Mouse (Mus musculus): ENCODE data around the gene Fads3. TPM values are rescaled to one million over a fixed set of nuclear protein-coding genes. Genes with fewer than 3 reads are reported as not detected.

The Fads3 gene
- polyA plus RNA-seq, 1 experiment from 2014 or later: 1.2 TPM

DNA sequence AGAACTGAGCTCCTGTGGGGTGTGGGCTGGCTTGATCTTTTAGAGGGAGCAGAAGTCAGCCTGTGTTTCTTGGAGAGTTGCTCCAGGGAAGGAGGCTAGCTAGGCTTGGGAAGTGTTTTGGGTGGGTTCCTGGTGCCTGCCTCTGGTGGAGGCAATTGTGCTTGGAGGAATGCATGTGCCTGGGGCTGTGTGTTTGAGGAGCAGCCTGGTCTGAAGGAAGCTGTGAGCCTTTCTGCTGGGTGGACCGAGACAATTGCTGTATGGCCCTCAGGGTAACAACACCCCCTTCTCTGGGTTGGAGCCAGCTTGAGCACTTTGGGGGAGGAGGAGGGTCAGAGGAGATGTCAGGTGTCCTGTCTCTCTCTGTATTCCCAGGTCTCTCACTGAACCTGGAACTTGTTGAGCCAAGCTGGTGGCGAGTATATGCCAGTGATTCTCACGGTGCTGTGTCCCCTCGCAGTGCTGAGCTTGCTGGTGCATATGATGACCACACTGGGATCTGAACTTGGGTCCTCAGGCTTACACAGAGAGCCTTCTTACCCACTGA is 22.1 kb upstream of the Fads3 start:
- DNase-seq (ENCODE audit: low spot score): no peak

DNA sequence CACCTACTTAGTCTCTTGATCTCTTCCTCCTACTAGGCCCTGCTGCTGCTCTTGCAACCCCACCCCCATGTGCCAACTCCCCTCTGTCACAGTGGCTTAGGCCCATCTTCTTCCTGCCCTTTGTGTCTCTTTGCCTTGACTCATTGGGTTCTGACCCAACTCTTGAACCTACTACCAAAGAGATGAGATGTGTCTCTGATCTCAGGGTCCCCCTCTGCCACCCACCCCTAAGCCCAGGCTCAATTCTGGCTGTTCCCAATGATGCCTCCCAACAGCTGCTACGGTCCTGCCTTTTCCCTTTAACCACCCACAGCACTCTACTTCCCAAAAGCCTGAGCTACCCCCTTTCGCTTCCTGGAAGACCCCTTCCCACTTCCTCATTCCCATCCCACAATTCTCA is 19.4 kb upstream of the Fads3 start:
- no peak for DNase-seq (ENCODE audit: low spot score)

DNA sequence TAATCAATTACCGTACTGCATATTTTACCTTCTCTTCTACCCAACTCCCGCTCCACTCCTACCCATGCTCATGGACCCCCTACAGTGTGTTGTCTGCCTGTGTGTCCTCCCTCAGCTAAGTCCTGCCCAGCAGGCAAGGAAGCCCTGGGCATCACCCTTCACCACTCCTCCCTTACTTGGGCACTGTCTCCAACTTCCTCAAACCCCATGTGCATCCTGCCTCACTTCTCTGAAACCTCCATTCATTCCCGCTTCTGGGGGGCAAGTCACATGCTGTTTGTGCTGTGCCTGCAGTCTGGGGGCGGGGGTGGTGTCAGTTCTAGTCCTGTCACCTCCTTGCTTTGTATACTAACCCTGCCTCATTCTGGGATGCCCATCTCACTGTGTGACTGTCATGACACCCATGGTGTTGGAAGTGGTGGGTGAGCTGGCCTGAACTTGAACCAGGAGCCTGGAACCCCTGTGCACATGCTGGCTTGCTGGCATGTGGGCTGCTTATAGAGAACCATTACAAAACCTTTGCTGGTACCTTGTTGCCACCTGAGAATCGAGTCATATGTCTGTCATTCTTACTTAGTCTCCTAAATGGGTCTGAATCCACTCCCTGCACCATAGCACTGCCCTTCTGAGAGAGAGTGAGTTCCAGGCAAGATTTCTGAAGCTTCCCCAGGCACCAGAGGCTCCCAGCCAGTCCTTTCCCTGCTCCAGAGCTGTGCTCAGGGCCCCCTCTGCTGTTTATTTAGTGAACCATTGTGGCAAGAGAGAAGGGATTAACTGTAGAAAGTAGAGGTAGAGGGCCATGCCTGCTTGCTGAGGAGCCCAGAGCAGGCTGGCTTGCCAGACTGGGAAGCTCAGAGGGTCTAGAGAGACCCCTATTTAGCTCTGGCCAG is 18.7 kb upstream of the Fads3 start:
- DNase-seq (ENCODE audit: low spot score): no peak

DNA sequence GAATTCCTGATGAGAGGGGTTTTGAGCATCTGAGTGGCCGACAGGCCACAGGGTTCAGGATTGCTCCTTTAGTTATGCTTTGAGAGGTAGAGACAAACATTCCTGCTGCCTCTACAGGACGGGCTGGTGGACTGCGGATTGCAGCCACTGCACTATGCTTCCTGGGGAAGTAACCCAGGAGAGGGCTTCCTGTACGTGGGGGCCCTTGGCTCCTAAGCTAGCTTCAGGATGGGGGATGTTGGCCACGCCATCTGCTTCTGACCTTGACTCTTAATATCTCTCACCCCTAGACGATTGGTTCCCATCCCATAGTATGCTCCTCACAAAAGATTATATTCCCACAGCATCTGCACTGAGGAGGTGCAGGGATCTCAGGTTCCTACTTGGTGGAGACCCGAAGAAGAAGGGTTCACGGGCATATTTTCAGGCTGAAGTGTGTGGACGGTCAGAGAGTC is 18.0 kb upstream of the Fads3 start:
- no peak for DNase-seq (ENCODE audit: low spot score)

DNA sequence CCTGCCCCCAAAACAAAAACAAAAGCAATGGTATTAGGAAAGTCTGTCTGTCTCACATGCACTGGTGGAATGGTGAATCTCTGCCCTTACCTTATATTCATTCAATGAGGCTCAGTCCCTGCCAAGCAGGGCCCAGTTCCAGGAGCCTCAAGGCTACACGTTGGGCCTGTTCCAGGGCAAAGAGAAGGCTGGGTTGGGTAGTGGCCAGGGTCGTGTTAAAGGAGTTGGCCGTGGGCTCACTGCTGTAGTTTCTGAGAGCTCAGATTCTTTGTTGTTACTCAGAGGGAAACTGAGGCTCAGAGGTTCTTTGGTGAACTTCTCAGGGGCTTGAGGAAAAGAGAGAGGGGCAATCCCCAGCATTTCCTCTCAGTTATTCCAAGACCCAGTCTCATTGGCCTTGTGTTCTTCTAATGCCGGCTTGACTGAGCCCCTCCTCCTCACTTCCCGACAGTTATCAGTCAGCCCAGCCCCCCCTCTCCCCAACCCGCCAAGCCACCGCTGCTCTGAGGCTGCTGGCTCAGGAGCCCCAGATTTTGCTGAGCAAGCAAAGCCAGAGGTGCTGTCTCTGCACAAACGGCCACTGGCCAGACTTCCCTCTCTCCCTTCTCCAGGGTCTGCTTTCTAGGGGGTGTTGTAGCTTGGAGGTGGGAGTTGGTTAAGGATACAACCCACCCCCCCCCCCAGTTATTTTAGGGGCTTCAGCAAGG is 16.0 kb upstream of the Fads3 start:
- DNase-seq (ENCODE audit: low spot score): no peak

DNA sequence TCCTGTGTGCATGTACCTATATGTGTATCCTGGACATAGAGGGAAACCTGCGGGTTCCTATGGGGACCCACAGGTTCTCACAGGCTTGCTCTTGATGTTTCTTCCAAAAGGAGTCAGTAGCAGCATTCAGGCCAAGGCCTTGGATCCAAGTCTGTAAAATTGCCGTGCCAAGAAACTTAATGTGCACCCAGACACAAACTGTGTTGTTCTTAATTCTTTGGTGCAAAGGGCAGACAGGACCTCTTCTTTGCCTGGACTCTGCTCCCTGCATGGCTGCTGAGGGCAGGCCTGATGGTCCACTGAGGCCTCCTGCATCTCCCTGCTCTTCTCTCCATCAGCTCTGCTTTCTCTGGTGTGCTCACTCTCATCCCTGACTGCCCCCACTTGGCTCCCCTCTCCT is 11.6 kb upstream of the Fads3 start:
- no peak for DNase-seq (ENCODE audit: low spot score)

DNA sequence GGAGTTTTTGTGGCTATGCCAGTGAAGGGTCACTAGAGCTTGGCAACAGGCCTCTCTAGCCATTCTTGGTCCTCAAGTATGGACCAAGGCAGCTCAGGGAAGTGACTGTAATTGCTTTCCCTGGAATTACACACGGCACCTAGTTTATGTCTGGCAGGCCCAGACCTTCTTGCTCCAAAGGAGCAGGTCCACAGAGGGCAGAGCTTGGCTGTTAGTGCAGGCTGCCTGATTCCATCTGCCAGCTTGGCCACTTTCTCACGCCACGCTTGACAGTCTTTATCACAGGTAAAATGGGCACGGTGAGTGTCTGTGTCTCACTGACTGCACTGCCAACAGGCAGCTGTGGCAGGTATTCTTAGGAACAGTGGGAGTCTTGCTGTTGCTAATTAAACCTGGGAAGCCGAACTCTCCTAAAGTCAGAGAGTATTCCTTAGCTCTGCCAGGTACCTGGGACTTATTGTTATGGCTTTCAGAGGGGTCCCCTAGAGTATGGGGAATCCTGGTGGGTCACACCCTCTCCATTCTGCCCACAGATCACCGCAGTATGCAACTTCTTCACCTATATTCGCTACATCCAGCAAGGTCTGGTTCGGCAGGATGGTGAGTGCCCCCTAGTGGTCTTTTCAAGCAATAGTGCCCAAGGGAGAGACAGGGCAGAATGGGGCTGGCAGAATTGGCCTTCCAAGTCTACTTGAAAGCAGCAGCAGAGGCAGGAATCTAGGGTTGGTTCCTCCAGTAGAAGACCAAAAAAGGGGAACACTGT is 8.0 kb upstream of the Fads3 start:
- DNase-seq (ENCODE audit: low spot score): peak; percentile 79

DNA sequence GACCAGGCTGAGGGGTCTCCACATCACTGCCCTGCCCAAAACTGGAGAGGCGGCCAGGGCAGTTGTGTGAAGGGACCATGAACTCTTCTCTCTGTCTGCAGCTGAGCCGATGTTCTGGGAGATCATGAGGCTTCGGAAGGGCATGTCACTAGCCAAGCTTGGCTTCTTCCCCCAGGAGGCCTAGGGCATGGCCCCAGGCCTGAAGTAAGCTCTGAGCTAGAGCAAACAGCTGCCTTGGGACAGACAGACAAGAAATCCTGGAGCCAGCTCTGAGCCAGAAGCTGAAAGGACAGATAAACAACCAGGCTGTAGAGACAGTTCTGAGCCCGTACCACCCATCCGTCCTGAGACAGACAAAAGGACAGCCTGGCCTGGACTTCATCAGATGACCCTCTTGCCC is 7.0 kb upstream of the Fads3 start:
- no peak for DNase-seq (ENCODE audit: low spot score)

DNA sequence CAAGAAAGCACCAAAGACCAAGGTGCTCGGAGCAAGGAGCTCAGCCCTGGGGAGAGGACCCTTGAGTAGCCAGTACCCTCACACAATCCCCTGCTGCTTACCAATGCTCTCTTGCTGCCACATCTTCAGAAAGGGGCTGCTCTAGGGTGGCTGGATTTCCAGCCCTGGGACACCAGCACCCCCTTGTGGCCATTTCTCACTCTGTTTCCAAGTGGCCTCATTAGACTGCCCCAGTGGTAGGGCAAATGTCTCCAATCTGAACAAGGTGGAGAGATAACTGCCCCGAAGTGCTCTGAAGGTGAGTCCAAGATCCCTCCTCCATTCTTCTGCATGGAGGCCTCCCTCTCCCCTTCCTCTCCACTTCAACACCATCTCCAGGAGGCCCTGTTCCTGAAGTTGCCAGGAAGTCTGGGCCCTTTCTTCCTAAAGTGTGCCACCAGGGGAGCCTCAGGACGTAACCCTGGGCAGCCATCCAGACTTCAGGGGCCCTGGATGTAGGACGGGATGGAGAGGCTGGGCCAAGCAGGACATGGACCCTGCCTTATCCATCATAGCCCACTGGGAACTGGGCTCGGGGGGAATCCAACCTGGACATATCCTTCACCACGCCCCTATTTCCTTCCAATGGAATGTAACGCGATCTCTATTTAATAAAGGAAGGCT is 6.5 kb upstream of the Fads3 start:
- DNase-seq (ENCODE audit: low spot score): peak; percentile 83

DNA sequence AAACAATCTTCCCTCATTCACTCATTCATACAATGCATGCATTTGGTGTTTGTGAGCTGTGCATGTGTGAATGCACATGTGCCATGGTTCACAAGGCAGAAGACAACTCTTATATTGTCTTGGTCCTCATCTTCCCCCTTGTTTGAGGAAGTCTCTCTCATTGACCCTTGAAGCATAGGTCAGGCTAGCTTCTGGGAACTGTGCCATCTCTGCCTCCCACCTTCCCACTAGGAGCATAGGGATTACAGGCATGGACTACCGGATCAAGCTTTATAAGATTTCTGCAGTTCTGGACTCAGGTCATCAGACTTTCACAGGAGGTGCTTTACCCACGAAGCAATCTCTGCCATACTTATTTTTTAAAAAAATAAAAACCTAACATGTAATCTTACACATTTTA is 3.8 kb upstream of the Fads3 start:
- DNase-seq (ENCODE audit: low spot score): no peak

DNA sequence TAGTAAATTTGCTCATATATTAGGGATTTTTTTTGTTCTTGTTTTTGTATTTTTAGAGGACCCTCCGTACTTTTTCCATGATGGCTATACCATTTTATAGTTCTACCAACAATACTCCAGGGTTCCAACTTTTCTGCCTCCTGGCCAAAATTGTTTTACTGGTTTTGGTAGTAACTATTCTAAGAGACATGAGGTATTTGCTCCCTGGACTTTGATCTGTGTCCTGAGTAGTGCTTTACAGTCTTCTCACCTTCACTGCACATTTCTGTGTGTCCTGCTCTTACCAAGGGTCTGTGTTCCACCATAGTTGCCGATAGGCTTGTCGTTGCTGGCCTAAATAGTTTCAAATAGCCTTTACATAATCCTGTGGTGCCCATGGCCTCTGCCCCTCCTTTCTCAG is 3.0 kb upstream of the Fads3 start:
- DNase-seq (ENCODE audit: low spot score): no peak

DNA sequence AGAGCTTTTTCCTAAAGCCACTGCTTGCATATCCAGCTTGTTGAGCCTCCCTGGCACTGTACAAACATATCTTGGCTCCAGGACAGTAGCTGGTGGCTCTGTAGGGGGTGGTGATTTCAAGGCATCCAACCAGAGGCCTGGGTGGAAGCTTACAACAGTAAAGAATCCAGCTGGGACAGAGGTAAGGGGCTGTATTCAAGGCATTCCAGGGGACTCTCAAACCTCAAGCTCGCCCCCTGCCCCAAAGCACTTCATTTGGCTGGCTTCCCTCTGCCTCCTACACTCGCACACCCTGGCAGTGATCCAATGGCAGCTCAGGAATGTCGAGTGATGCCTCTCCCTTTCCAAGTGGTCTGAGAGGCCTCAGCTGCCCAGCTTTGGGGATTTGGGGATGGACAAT is 2.5 kb upstream of the Fads3 start:
- DNase-seq (ENCODE audit: low spot score): no peak

DNA sequence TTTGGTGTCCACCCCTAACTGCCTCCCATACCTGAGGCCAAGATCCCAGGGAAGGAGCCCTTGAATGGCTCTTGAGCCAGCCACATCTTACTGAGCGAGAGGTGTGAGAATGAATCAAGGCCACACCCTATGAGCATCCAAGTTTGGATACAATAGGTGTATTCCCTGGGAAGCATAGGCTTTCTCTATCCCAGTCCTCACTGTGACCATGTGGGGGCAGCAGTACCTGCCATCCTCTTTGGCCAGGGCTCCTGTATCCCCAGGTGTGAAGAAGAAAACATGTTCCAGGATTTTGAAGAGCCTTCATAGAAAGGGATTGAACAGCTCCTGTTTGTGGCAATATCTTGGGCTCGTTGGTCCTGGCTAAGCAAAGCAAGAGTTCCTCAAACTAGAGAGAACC is 1.8 kb upstream of the Fads3 start:
- DNase-seq (ENCODE audit: low spot score): no peak

DNA sequence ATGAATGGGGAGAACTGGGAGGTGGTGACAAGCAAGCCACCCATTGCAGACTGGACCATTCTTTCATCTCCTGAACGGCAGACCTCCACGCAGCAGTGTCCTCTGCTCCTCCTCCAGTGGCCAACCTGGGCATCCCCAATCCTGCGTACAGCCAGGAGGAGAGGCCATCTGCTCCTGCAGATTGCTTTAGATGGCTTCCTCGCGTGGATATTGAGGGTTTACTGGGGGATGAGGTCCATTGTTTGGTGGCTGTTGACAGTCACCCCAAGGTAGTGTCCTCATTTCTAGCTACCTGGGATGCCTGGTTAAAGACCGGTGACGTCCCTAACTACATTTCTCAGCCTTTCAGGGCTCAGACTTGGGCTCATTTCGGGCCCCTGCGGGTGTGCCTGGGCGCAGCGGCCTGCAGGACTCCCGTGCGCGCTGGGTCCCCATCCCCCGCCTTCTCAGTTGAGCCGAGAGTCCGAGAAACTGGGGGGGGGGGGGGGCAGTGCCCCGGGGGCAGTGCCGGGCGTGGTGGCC is 442 bp upstream of the Fads3 start:
- no peak for DNase-seq (ENCODE audit: low spot score)

DNA sequence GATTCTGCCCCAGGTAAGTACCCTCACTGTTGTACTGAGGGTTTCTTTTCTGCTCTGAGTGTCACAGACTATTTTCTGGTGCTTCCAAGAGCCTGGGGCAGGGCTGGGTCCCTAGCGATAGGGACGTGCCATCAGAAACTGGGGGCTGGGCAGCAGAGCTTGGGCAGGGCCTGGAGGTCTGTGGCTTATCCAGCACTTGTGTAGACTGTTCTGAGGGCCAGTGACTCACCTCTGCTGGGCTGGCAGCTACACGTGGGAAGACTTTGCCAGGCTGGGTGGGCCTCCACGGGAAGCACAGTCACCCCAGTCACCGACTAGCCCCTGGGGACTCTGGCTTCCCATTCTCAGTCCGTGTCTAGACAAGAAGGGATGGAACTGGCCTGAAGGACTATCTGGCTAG is 863 bp downstream of the Fads3 start:
- DNase-seq (ENCODE audit: low spot score): no peak

DNA sequence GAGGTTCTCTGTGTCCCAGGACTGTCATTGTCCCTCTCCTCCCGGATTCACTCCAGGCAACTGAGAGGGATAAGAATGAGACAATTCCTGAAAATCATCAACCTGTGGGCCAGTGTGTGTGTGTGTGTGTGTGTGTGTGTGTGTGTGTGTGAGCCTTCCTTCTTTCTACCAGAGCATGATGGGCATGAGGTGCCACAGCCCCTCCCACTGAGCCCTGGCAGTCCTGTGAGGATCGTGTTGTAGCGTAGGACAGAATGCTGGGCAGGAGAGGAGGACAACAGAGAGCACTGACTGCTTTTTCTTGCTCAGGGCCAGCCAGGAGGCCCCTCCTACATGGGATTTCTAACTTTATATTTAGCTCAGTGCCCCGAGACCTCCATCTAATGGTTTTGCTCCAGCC is 1.4 kb downstream of the Fads3 start:
- DNase-seq (ENCODE audit: low spot score): no peak

DNA sequence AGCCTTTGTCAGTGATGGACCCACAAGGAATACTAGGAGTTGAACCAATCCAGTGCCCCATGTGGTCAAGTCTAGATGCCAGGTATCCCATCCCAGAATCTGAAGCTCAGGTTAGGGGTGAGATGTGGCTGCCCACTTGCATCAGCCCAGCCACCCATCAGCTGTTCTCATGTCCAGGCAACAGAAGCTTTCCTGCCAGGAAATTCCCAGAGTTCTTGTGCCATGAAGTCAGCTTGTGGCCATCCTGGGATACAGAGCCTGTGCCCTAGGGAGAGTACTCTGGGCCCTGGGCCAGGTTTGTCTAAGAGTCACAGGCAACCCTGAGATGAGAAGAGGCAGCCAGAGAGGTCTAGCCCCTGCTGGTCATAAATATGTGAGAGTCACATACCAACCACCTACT is 2.3 kb downstream of the Fads3 start:
- DNase-seq (ENCODE audit: low spot score): no peak

DNA sequence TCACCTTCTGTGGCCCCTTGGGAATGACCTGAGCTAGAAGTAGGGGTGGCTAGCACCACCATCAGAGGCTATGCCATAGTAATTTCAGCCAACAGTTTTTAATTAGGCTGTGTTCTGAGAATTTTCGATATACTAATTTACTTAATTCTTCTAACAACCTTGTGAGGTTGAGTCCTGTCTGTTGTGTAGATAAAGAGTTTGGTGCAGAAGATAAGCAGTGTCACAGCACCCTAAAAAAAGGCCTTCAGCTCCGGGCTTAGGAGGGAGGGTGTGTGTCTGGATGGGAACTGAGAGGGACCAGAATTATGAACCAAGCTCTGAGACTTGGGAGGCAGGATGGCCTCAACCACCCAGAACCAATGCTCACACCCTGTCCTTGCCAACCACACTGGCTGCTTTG is 4.3 kb downstream of the Fads3 start:
- no peak for DNase-seq (ENCODE audit: low spot score)

DNA sequence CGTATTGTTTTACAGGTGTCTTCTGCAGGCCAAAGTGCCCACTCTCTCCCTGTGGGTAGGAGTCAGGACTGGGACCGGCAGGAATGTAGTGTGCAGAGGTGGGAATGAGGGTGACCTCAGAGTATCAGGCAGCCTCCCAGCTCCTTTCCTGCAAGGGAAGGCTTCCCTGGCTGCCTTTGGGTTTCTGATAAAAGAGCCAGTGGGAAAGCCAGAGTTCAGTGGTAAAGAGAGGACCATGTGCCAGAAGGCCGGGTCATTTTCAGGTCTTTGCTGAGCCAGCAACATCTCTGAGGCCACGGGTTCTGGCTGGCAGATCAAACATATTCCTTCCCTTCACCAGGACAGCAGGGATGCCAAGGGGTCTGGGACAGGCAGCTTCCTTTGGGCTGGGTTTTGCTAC is 5.0 kb downstream of the Fads3 start:
- no peak for DNase-seq (ENCODE audit: low spot score)

DNA sequence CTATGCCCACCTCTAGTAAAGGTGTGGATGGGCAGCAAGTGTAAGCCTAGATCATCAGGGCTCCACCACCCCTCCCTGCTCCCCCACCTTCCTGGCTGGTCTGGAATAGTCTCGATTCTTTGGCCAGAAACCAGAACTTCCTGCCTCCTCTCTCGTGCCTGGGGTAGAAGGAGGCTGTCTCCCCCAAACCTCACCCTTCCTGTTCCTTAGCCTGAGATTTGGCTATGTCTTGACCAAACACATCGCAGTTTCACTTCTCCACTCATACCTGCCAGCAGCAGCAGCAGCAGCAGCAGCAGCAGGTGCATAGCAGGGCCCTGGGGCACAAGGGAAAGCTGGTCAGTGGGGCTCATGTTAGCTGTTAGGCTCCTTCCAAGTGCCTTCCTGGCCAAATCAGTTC is 5.6 kb downstream of the Fads3 start:
- DNase-seq (ENCODE audit: low spot score): no peak

DNA sequence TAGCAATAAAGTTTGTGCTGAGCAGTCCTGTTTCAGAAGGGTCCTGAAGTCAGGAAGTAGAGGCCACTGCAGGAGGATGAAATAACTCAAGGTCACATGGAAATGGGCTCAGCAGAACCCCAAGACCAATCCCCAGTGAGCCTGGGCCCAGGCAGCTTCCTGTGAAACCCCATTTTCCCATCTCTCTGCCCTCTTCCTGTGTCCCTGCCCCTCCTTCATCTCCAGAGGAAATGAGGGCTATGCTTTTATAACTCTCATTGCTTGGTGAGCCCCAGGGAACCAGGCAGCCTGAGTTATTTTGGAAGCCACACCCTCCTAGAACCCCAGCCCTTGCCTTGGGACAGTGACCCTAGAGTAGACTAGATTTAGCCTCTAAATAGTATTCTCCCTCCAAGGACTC is 8.2 kb downstream of the Fads3 start:
- DNase-seq (ENCODE audit: low spot score): no peak
